Mouse (Mus musculus): ENCODE results near the gene Gm42878. TPM values are rescaled to one million over a fixed set of nuclear protein-coding genes. Genes with fewer than 3 reads are reported as not detected.

Gm42878 gene
- not detected in 2 replicates for polyA plus RNA-seq (2014; fragmentation: Nextera tagmentation; extraction: Ambion mirVana)

GRCm38 (mm10) chr5:121544910-121545792, at the start of gene Gm42878, which contains the start of gene Adam1a:
TSS of gene Gm42878 (minus strand) at chr5:121545482.
TSS of gene Adam1a (minus strand) at chr5:121545482.
- Histone ChIP-seq H3K4me1 (ENCODE audit: control insufficient read depth, insufficient read depth, low read length) (peaks cover 15% of the 10 kb centered on the region), H3K9ac (ENCODE audit: low read length) (peak within 1 kb of the TSS; percentile 98), H3K27me3 (ENCODE audit: control insufficient read depth, insufficient read depth, low read length) (no peaks in the 10 kb centered on the region), H3K36me3 (ENCODE audit: control insufficient read depth, insufficient read depth, low read length) (no peaks in the 10 kb centered on the region), H3K4me2 (peak within 1 kb of the TSS; percentile 89), H3K4me3 (ENCODE audit: low read depth, low read length) (peak within 1 kb of the TSS; percentile 100), H3K27ac (ENCODE audit: low read depth, low read length) (peak within 1 kb of the TSS; percentile 93), H3K9me3 (ENCODE audit: control insufficient read depth, low read length) (no peaks in the 10 kb centered on the region)
- WGBS: 2% methylated on average over 44 of the region's 97 CpGs
- ATAC-seq (ENCODE audit: low FRiP score) (peak; percentile 69; the same call in 1 of the 2 replicates), DNase-seq (ENCODE audit: low spot score, missing footprints) (peak; percentile 93)

- Histone ChIP-seq H3K4me2 (no peak overlapping the region), H3K36me3 (ENCODE audit: control insufficient read depth, insufficient read depth, low read length) (no peaks in the 10 kb centered on the region), H3K27ac (ENCODE audit: low read depth, low read length) (no peak overlapping the region), H3K4me1 (ENCODE audit: control insufficient read depth, insufficient read depth, low read length) (peaks cover 10% of the 10 kb centered on the region; the same call in 1 of the 2 replicates), H3K27me3 (ENCODE audit: control insufficient read depth, insufficient read depth, low read length) (no peaks in the 10 kb centered on the region), H3K9ac (ENCODE audit: low read length) (no peak overlapping the region), H3K4me3 (ENCODE audit: low read depth, low read length) (no peak overlapping the region), H3K9me3 (ENCODE audit: control insufficient read depth, low read length) (no peaks in the 10 kb centered on the region)
- DNase-seq (ENCODE audit: low spot score, missing footprints): peak; percentile 28
- no peak for ATAC-seq (ENCODE audit: low FRiP score)
- WGBS: 91% methylated on average over 6 of the region's 6 CpGs
These were observed 49.5 kb upstream of the Gm42878 start for GRCm38 (mm10) chr5:121594714-121595313.

- H3K9me3 ChIP-seq (ENCODE audit: control insufficient read depth, low read length): no peaks in the 10 kb centered on the region
- H3K4me1 ChIP-seq (ENCODE audit: control insufficient read depth, insufficient read depth, low read length): peaks cover 10% of the 10 kb centered on the region; the same call in 1 of the 2 replicates
- no peak within 1 kb of the TSS for H3K27ac ChIP-seq (ENCODE audit: low read depth, low read length)
- H3K4me3 ChIP-seq (ENCODE audit: low read depth, low read length): peak within 1 kb of the TSS; percentile 64
- ATAC-seq (ENCODE audit: low FRiP score): peak; percentile 88
- 3% methylated on average over 47 of the region's 47 CpGs for WGBS
- H3K4me2 ChIP-seq: peak within 1 kb of the TSS; percentile 84
- H3K27me3 ChIP-seq (ENCODE audit: control insufficient read depth, insufficient read depth, low read length): no peaks in the 10 kb centered on the region
- peak; percentile 97 for DNase-seq (ENCODE audit: low spot score, missing footprints)
- peak within 1 kb of the TSS; percentile 58 for H3K9ac ChIP-seq (ENCODE audit: low read length)
- H3K36me3 ChIP-seq (ENCODE audit: control insufficient read depth, insufficient read depth, low read length): no peaks in the 10 kb centered on the region
These were observed 48.4 kb upstream of the Gm42878 start, which contains the start of gene Aldh2 for GRCm38 (mm10) chr5:121593451-121594401. TSS of gene Aldh2 (minus strand) at chr5:121593824.

- Histone ChIP-seq H3K9me3 (ENCODE audit: control insufficient read depth, low read length) (no peaks in the 10 kb centered on the region), H3K9ac (ENCODE audit: low read length) (peak overlapping the region; percentile 58), H3K36me3 (ENCODE audit: control insufficient read depth, insufficient read depth, low read length) (no peaks in the 10 kb centered on the region), H3K27ac (ENCODE audit: low read depth, low read length) (no peak overlapping the region), H3K4me2 (peak overlapping the region; percentile 84), H3K4me3 (ENCODE audit: low read depth, low read length) (peak overlapping the region; percentile 64), H3K4me1 (ENCODE audit: control insufficient read depth, insufficient read depth, low read length) (peaks cover 10% of the 10 kb centered on the region; the same call in 1 of the 2 replicates), H3K27me3 (ENCODE audit: control insufficient read depth, insufficient read depth, low read length) (no peaks in the 10 kb centered on the region)
- 4% methylated on average over 33 of the region's 33 CpGs for WGBS
- ATAC-seq (ENCODE audit: low FRiP score) (peak; percentile 74), DNase-seq (ENCODE audit: low spot score, missing footprints) (peak; percentile 91)
These were observed 47.6 kb upstream of the Gm42878 start for GRCm38 (mm10) chr5:121592816-121593407.

- Histone ChIP-seq H3K9ac (ENCODE audit: low read length) (peak overlapping the region; percentile 58; the same call in 1 of the 2 replicates), H3K36me3 (ENCODE audit: control insufficient read depth, insufficient read depth, low read length) (no peaks in the 10 kb centered on the region), H3K4me3 (ENCODE audit: low read depth, low read length) (no peak overlapping the region), H3K27me3 (ENCODE audit: control insufficient read depth, insufficient read depth, low read length) (no peaks in the 10 kb centered on the region), H3K9me3 (ENCODE audit: control insufficient read depth, low read length) (no peaks in the 10 kb centered on the region), H3K27ac (ENCODE audit: low read depth, low read length) (no peak overlapping the region), H3K4me1 (ENCODE audit: control insufficient read depth, insufficient read depth, low read length) (peaks cover 10% of the 10 kb centered on the region; the same call in 1 of the 2 replicates), H3K4me2 (peak overlapping the region; percentile 84)
- peak; percentile 78 for DNase-seq (ENCODE audit: low spot score, missing footprints)
- ATAC-seq (ENCODE audit: low FRiP score): no peak
- 64% methylated on average over 11 of the region's 11 CpGs for WGBS
These were observed 47.0 kb upstream of the Gm42878 start for GRCm38 (mm10) chr5:121592064-121592815.

GRCm38 (mm10) chr5:121591417-121592063, 46.3 kb upstream of the Gm42878 start:
- no peaks in the 10 kb centered on the region for H3K9me3 ChIP-seq (ENCODE audit: control insufficient read depth, low read length)
- no peak overlapping the region for H3K4me2 ChIP-seq
- 83% methylated on average over 11 of the region's 11 CpGs for whole genome bisulfite sequencing
- H3K36me3 ChIP-seq (ENCODE audit: control insufficient read depth, insufficient read depth, low read length): no peaks in the 10 kb centered on the region
- H3K27ac ChIP-seq (ENCODE audit: low read depth, low read length): no peak overlapping the region
- DNase-seq (ENCODE audit: low spot score, missing footprints) (peak; percentile 14), ATAC-seq (ENCODE audit: low FRiP score) (no peak)
- no peak overlapping the region for H3K9ac ChIP-seq (ENCODE audit: low read length)
- H3K27me3 ChIP-seq (ENCODE audit: control insufficient read depth, insufficient read depth, low read length): no peaks in the 10 kb centered on the region
- peaks cover 10% of the 10 kb centered on the region; the same call in 1 of the 2 replicates for H3K4me1 ChIP-seq (ENCODE audit: control insufficient read depth, insufficient read depth, low read length)
- no peak overlapping the region for H3K4me3 ChIP-seq (ENCODE audit: low read depth, low read length)

GRCm38 (mm10) chr5:121589928-121590327, 44.6 kb upstream of the Gm42878 start:
- H3K27ac ChIP-seq (ENCODE audit: low read depth, low read length): no peak overlapping the region
- H3K4me2 ChIP-seq: no peak overlapping the region
- H3K27me3 ChIP-seq (ENCODE audit: control insufficient read depth, insufficient read depth, low read length): no peaks in the 10 kb centered on the region
- H3K36me3 ChIP-seq (ENCODE audit: control insufficient read depth, insufficient read depth, low read length): no peaks in the 10 kb centered on the region
- no peak for DNase-seq (ENCODE audit: low spot score, missing footprints)
- no peak overlapping the region for H3K9ac ChIP-seq (ENCODE audit: low read length)
- peaks cover 10% of the 10 kb centered on the region; the same call in 1 of the 2 replicates for H3K4me1 ChIP-seq (ENCODE audit: control insufficient read depth, insufficient read depth, low read length)
- WGBS: 83% methylated on average over 6 of the region's 6 CpGs
- no peak overlapping the region for H3K4me3 ChIP-seq (ENCODE audit: low read depth, low read length)
- no peaks in the 10 kb centered on the region for H3K9me3 ChIP-seq (ENCODE audit: control insufficient read depth, low read length)
- ATAC-seq (ENCODE audit: low FRiP score): no peak
